8 mouse cellular contexts compared by ENCODE assay signal in the genomic region with DNA sequence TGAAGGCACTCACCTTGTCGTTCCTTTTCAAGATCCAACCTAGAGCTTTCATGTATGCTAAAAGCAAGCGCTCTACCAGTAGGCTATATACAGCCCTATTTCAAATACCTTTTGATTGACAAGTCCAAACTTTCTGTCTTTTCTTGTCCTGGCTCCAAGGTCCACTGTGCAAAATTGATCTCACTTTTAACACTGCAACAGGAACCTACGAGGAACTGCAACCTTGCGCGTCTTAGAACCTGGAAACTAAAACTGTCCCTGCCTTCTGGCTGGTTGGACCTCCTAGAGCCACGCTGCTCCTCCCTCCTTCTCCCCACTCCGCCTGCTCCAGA. TPM values are rescaled to one million over a fixed set of nuclear protein-coding genes. Genes with fewer than 3 reads are reported as not detected.
DNase-seq lines count a peak whose midpoint lies in the region; ATAC-seq and TF ChIP-seq lines count a peak whose summit lies in the region.

No protein-coding gene starts in this region.

- intact Hi-C loops in left cerebral cortex, postnatal 10 days (cut with DNase I): no loop called here

- DNase-seq in layer of hippocampus, adult 2 months (ENCODE audit: low spot score in 2 of 2): no peak
- DNase-seq in layer of hippocampus, adult 8-10 months (ENCODE audit: low spot score in 2 of 2): no peak
- peak; percentile 12 for DNase-seq in c-Kit-positive CD71-negative TER-119-negative erythroid progenitor cells, embryonic 14.5 days (ENCODE audit: low read depth)
- no peak for DNase-seq in hindbrain, embryonic 14.5 days (ENCODE audit: low spot score)
- DNase-seq in midbrain, postnatal 0 days (ENCODE audit: low spot score): no peak
- no peak for DNase-seq in left cerebral cortex, postnatal 10 days (ENCODE audit: extremely low spot score in 1 of 2, low spot score in 2 of 2)
- no peak for DNase-seq in retina, embryonic 14.5 days (ENCODE audit: low spot score)
- no peak for DNase-seq in left cerebral cortex, adult 11 months (ENCODE audit: low spot score)

- peak; percentile 9 for ATAC-seq in hindbrain, embryonic 14.5 days (ENCODE audit: low FRiP score)
- ATAC-seq in midbrain, postnatal 0 days (ENCODE audit: low FRiP score): no peak

- WGBS in hindbrain, embryonic 14.5 days: 24% methylated on average over 7 of the region's 7 CpGs
- 23% methylated on average over 7 of the region's 7 CpGs for WGBS in midbrain, postnatal 0 days

- H3K9me3 ChIP-seq in hindbrain, embryonic 14.5 days (ENCODE audit: control insufficient read depth, low read length): no peaks in the 10 kb centered on the region
- no peaks in the 10 kb centered on the region for H3K9me3 ChIP-seq in midbrain, postnatal 0 days (ENCODE audit: low read length)

- peak overlapping the region; percentile 75; the same call in 1 of the 2 replicates for H3K27ac ChIP-seq in layer of hippocampus, adult 2 months
- H3K27ac ChIP-seq in hindbrain, embryonic 14.5 days: no peak overlapping the region
- no peak overlapping the region for H3K27ac ChIP-seq in midbrain, postnatal 0 days (ENCODE audit: low read depth, low read length)

- peak overlapping the region; percentile 87 for H3K4me2 ChIP-seq in hindbrain, embryonic 14.5 days (replicated peaks)
- H3K4me2 ChIP-seq in midbrain, postnatal 0 days (ENCODE audit: low read depth, low read length, poor library complexity, severe bottlenecking): peak overlapping the region; percentile 76

- no peak for TF ChIP-seq CTCF in layer of hippocampus, adult 2 months (conservative IDR thresholded peaks at IDR 0.05)
- no peak for TF ChIP-seq CTCF in midbrain, postnatal 0 days (IDR thresholded peaks at IDR 0.05)

- H3K4me1 ChIP-seq in hindbrain, embryonic 14.5 days (replicated peaks; ENCODE audit: control insufficient read depth, insufficient read depth, low read length): peaks cover 16% of the 10 kb centered on the region
- H3K4me1 ChIP-seq in midbrain, postnatal 0 days (ENCODE audit: insufficient read depth, low read length): no peaks in the 10 kb centered on the region; the same call in 1 of the 2 replicates

- peak overlapping the region; percentile 90 for H3K9ac ChIP-seq in hindbrain, embryonic 14.5 days
- peak overlapping the region; percentile 83 for H3K9ac ChIP-seq in midbrain, postnatal 0 days (replicated peaks; ENCODE audit: low read length, poor library complexity, severe bottlenecking)

- H3K4me3 ChIP-seq in layer of hippocampus, adult 2 months: peak overlapping the region; percentile 99
- H3K4me3 ChIP-seq in hindbrain, embryonic 14.5 days (replicated peaks; ENCODE audit: low read length): peak overlapping the region; percentile 71
- peak overlapping the region; percentile 85 for H3K4me3 ChIP-seq in midbrain, postnatal 0 days (ENCODE audit: low read depth, low read length)

- peaks cover 19% of the 10 kb centered on the region for H3K36me3 ChIP-seq in hindbrain, embryonic 14.5 days (replicated peaks; ENCODE audit: control insufficient read depth, insufficient read depth)
- peaks cover 4% of the 10 kb centered on the region; the same call in 1 of the 2 replicates for H3K36me3 ChIP-seq in midbrain, postnatal 0 days (ENCODE audit: insufficient read depth, low read length)

- H3K27me3 ChIP-seq in hindbrain, embryonic 14.5 days (ENCODE audit: control insufficient read depth, insufficient read depth, low read length): no peaks in the 10 kb centered on the region
- H3K27me3 ChIP-seq in midbrain, postnatal 0 days (ENCODE audit: insufficient read depth, low read length): no peaks in the 10 kb centered on the region

RNA-seq across cellular contexts. Expression of gene Ola1, which starts 5.2 kb away (rescaled TPM):
- total RNA-seq in layer of hippocampus, adult 2 months (2021): 100 to 1,000 TPM; 119 to 123 TPM
- 100 to 1,000 TPM; 109 to 114 (median 110) TPM for total RNA-seq in layer of hippocampus, adult 8-10 months (2022)
- polyA plus RNA-seq in hindbrain, embryonic 14.5 days (2014; fragmentation: Nextera tagmentation; extraction: Ambion mirVana): 100 and 103 TPM in 2 replicates
- total RNA-seq in midbrain, postnatal 0 days (2014; rRNA removed): 49.9 and 50.2 TPM in 2 replicates
- 87.3 and 91.7 TPM in 2 replicates for polyA plus RNA-seq in midbrain, postnatal 0 days (2015; fragmentation: Nextera tagmentation; extraction: Ambion mirVana)
- 100 to 1,000 TPM; 108 to 119 TPM for total RNA-seq in left cerebral cortex, postnatal 10 days (2021)

RNA-seq across cellular contexts. Expression of gene Sp9, which starts 58.2 kb away (rescaled TPM):
- 1 to 10 TPM; 3.8 to 4.3 TPM for total RNA-seq in layer of hippocampus, adult 2 months (2021)
- total RNA-seq in layer of hippocampus, adult 8-10 months (2022): 1 to 10 TPM; 3.1 to 3.4 (median 3.1) TPM
- 1.3 and 1.9 TPM in 2 replicates for polyA plus RNA-seq in hindbrain, embryonic 14.5 days (2014; fragmentation: Nextera tagmentation; extraction: Ambion mirVana)
- total RNA-seq in midbrain, postnatal 0 days (2014; rRNA removed): 2.3 and 3.3 TPM in 2 replicates
- polyA plus RNA-seq in midbrain, postnatal 0 days (2015; fragmentation: Nextera tagmentation; extraction: Ambion mirVana): 1.7 and 2.0 TPM in 2 replicates
- total RNA-seq in left cerebral cortex, postnatal 10 days (2021): 1 to 10 TPM; 3.4 to 4.4 TPM
